Comparison of ENCODE assay signal across 8 mouse cellular contexts in genomic region chr16:33056786-33057185, GRCm38 (mm10). TPM values are rescaled to one million over a fixed set of nuclear protein-coding genes. Genes with fewer than 3 reads are reported as not detected.
DNase-seq lines count a peak whose midpoint lies in the region; ATAC-seq and TF ChIP-seq lines count a peak whose summit lies in the region.

No protein-coding gene starts in this region.

- no peaks in the 10 kb centered on the region for H3K9me3 ChIP-seq in megakaryocyte, embryonic 14.5 days
- H3K9me3 ChIP-seq in forebrain, postnatal 0 days (ENCODE audit: low read length) = no peaks in the 10 kb centered on the region
- no peaks in the 10 kb centered on the region for H3K9me3 ChIP-seq in liver, postnatal 0 days (ENCODE audit: low read length)

- H3K27me3 ChIP-seq in cerebellum, adult 2 months (ENCODE audit: control insufficient read depth, insufficient read depth, low read length) = no peaks in the 10 kb centered on the region
- no peaks in the 10 kb centered on the region for H3K27me3 ChIP-seq in megakaryocyte, embryonic 14.5 days (replicated peaks)
- H3K27me3 ChIP-seq in forebrain, postnatal 0 days (ENCODE audit: insufficient read depth, low read length) = no peaks in the 10 kb centered on the region
- no peaks in the 10 kb centered on the region for H3K27me3 ChIP-seq in liver, postnatal 0 days (ENCODE audit: insufficient read depth, low read length)

- peaks cover 5% of the 10 kb centered on the region; the same call in 1 of the 2 replicates for H3K4me1 ChIP-seq in cerebellum, adult 2 months (ENCODE audit: control insufficient read depth, insufficient read depth, low read length)
- H3K4me1 ChIP-seq in megakaryocyte, embryonic 14.5 days = peaks cover 48% of the 10 kb centered on the region
- peaks cover 5% of the 10 kb centered on the region; the same call in 1 of the 2 replicates for H3K4me1 ChIP-seq in forebrain, postnatal 0 days (ENCODE audit: insufficient read depth)
- peaks cover 21% of the 10 kb centered on the region for H3K4me1 ChIP-seq in liver, postnatal 0 days (ENCODE audit: insufficient read depth)

- H3K4me2 ChIP-seq in forebrain, postnatal 0 days (ENCODE audit: low read depth) = peak overlapping the region; percentile 57
- peak overlapping the region; percentile 78 for H3K4me2 ChIP-seq in liver, postnatal 0 days (ENCODE audit: low read depth, low read length)

- 0% methylated on average over 24 of the region's 24 CpGs for WGBS in cerebellum, adult 2 months
- under 1% methylated on average over 24 of the region's 24 CpGs for WGBS in forebrain, postnatal 0 days
- WGBS in liver, postnatal 0 days (ENCODE audit: insufficient replicate concordance) = under 1% methylated on average over 24 of the region's 24 CpGs

- peak overlapping the region; percentile 70 for H3K4me3 ChIP-seq in cerebellum, adult 2 months (replicated peaks; ENCODE audit: insufficient read depth, low read depth, low read length)
- peak overlapping the region; percentile 97 for H3K4me3 ChIP-seq in megakaryocyte, embryonic 14.5 days (replicated peaks)
- H3K4me3 ChIP-seq in forebrain, postnatal 0 days (ENCODE audit: low read depth, low read length) = peak overlapping the region; percentile 93
- peak overlapping the region; percentile 92 for H3K4me3 ChIP-seq in liver, postnatal 0 days (ENCODE audit: low read depth, low read length)

- no peak for TF ChIP-seq POLR2A in cerebellum, adult 2 months (IDR thresholded peaks at IDR 0.05; ENCODE audit: borderline replicate concordance, insufficient read depth, low read length)

- no peak; the same call in 1 of the 2 replicates for ATAC-seq in megakaryocyte, adult 5-6 weeks (ENCODE audit: poor library complexity, severe bottlenecking)
- ATAC-seq in forebrain, postnatal 0 days = peak; percentile 42; the same call in 1 of the 2 replicates
- peak; percentile 71 for ATAC-seq in liver, postnatal 0 days

- peak overlapping the region; percentile 89 for H3K9ac ChIP-seq in forebrain, postnatal 0 days
- peak overlapping the region; percentile 91 for H3K9ac ChIP-seq in liver, postnatal 0 days (replicated peaks)

- no peak for TF ChIP-seq EP300 in liver, postnatal 0 days (IDR thresholded peaks at IDR 0.05; ENCODE audit: low read depth)

- no peak for TF ChIP-seq CTCF in cerebellum, adult 2 months (IDR thresholded peaks at IDR 0.05; ENCODE audit: borderline replicate concordance, insufficient read depth, low read depth, low read length)
- no peak for TF ChIP-seq CTCF in forebrain, postnatal 0 days (IDR thresholded peaks at IDR 0.05; ENCODE audit: low read depth)
- no peak for TF ChIP-seq CTCF in liver, postnatal 0 days (IDR thresholded peaks at IDR 0.05; ENCODE audit: low read depth)

- peaks cover 36% of the 10 kb centered on the region for H3K36me3 ChIP-seq in megakaryocyte, embryonic 14.5 days (replicated peaks; ENCODE audit: low read length)
- peaks cover 19% of the 10 kb centered on the region; the same call in 1 of the 2 replicates for H3K36me3 ChIP-seq in forebrain, postnatal 0 days (ENCODE audit: insufficient read depth)
- H3K36me3 ChIP-seq in liver, postnatal 0 days (replicated peaks; ENCODE audit: insufficient read depth, low read length) = peaks cover 31% of the 10 kb centered on the region

- DNase-seq in cerebellum, adult 2 months = no peak
- no peak for DNase-seq in cerebellum, adult 9-10 months
- DNase-seq in forebrain, postnatal 0 days = no peak
- DNase-seq in liver, postnatal 0 days = no peak
- no peak for DNase-seq in adrenal gland, adult 8-10 months
- no peak for DNase-seq in thymus, adult 18-20 months

- peak overlapping the region; percentile 93; the same call in 1 of the 2 replicates for H3K27ac ChIP-seq in cerebellum, adult 2 months (ENCODE audit: insufficient read depth, low read length)
- H3K27ac ChIP-seq in forebrain, postnatal 0 days (ENCODE audit: low read depth, low read length) = peak overlapping the region; percentile 92
- H3K27ac ChIP-seq in liver, postnatal 0 days (ENCODE audit: low read depth) = peak overlapping the region; percentile 88

RNA-seq across cellular contexts. Expression of gene Rpl35a, which starts 0.5 kb away (rescaled TPM):
- 590 and 665 TPM in 2 replicates for polyA plus RNA-seq in cerebellum, adult 2 months (2012; rRNA removed)
- polyA plus RNA-seq in megakaryocyte, embryonic 14.5 days (2012; ENCODE audit: insufficient read depth, low replicate concordance) = 18.9 and 136 TPM in 2 replicates
- 1,940 and 2,009 TPM in 2 replicates for total RNA-seq in megakaryocyte, adult 5-6 weeks (2015)
- total RNA-seq in megakaryocyte, adult 5-6 weeks (2017) = 1,458 and 1,666 TPM in 2 replicates
- total RNA-seq in forebrain, postnatal 0 days (2014; rRNA removed) = 721 and 854 TPM in 2 replicates
- polyA plus RNA-seq in forebrain, postnatal 0 days (2015; fragmentation: Nextera tagmentation; extraction: Ambion mirVana) = 482 and 654 TPM in 2 replicates
- polyA plus RNA-seq in liver, postnatal 0 days (2015; fragmentation: Nextera tagmentation; extraction: Ambion mirVana) = 574 and 584 TPM in 2 replicates
- total RNA-seq in adrenal gland, adult 8-10 months (2022) = 100 to 1,000 TPM; 636 to 871 (median 712) TPM

RNA-seq across cellular contexts. Expression of gene Iqcg, which starts 0.8 kb away (rescaled TPM):
- 1.7 and 2.2 TPM in 2 replicates for polyA plus RNA-seq in cerebellum, adult 2 months (2012; rRNA removed)
- 3.3 TPM in 1 of 2 replicates, not detected in the other for polyA plus RNA-seq in megakaryocyte, embryonic 14.5 days (2012; ENCODE audit: insufficient read depth, low replicate concordance)
- total RNA-seq in megakaryocyte, adult 5-6 weeks (2015) = 0.14 TPM in 1 of 2 replicates, not detected in the other
- 0.15 and 0.53 TPM in 2 replicates for total RNA-seq in megakaryocyte, adult 5-6 weeks (2017)
- total RNA-seq in forebrain, postnatal 0 days (2014; rRNA removed) = 4.6 and 8.3 TPM in 2 replicates
- 3.3 and 6.0 TPM in 2 replicates for polyA plus RNA-seq in forebrain, postnatal 0 days (2015; fragmentation: Nextera tagmentation; extraction: Ambion mirVana)
- 0.95 and 1.1 TPM in 2 replicates for polyA plus RNA-seq in liver, postnatal 0 days (2015; fragmentation: Nextera tagmentation; extraction: Ambion mirVana)
- total RNA-seq in adrenal gland, adult 8-10 months (2022) = 1 to 10 TPM; 1.0 to 6.4 (median 3.7) TPM

RNA-seq across cellular contexts. Expression of gene Lmln, which starts 5.5 kb away (rescaled TPM):
- polyA plus RNA-seq in cerebellum, adult 2 months (2012; rRNA removed) = 12.2 and 14.1 TPM in 2 replicates
- polyA plus RNA-seq in megakaryocyte, embryonic 14.5 days (2012; ENCODE audit: insufficient read depth, low replicate concordance) = 0.02 TPM in 1 of 2 replicates, not detected in the other
- 1.4 and 1.6 TPM in 2 replicates for total RNA-seq in megakaryocyte, adult 5-6 weeks (2015)
- total RNA-seq in megakaryocyte, adult 5-6 weeks (2017) = 2.2 and 2.6 TPM in 2 replicates
- total RNA-seq in forebrain, postnatal 0 days (2014; rRNA removed) = 7.3 and 16.6 TPM in 2 replicates
- polyA plus RNA-seq in forebrain, postnatal 0 days (2015; fragmentation: Nextera tagmentation; extraction: Ambion mirVana) = 0.87 and 3.0 TPM in 2 replicates
- 0.44 and 1.2 TPM in 2 replicates for polyA plus RNA-seq in liver, postnatal 0 days (2015; fragmentation: Nextera tagmentation; extraction: Ambion mirVana)
- total RNA-seq in adrenal gland, adult 8-10 months (2022) = 10 to 100 TPM; 11.7 to 39.2 (median 25.1) TPM
